Mouse (Mus musculus): Measurements from ENCODE around the gene Map2. TPM values are rescaled to one million over a fixed set of nuclear protein-coding genes. Genes with fewer than 3 reads are reported as not detected.

Gene Map2
- 1.8 and 2.2 TPM in 2 replicates for polyA plus RNA-seq (2015; fragmentation: Nextera tagmentation; extraction: Ambion mirVana)

- no peak within 1 kb of the TSS for H3K9ac ChIP-seq (ENCODE audit: low read depth, low read length)
- peak within 1 kb of the TSS; percentile 65 for H3K4me2 ChIP-seq (ENCODE audit: low read depth, low read length)
- peak within 1 kb of the TSS; percentile 61 for H3K4me3 ChIP-seq (ENCODE audit: low read depth, low read length)
- ATAC-seq (ENCODE audit: low read depth): peak; percentile 95
- H3K36me3 ChIP-seq (ENCODE audit: control insufficient read depth, insufficient read depth): no peaks in the 10 kb centered on the region
- 1% methylated on average over 48 of the region's 61 CpGs for WGBS (ENCODE audit: insufficient replicate concordance)
- H3K27me3 ChIP-seq (ENCODE audit: control insufficient read depth, insufficient read depth, low read depth, low read length): peaks cover 8% of the 10 kb centered on the region
- H3K4me1 ChIP-seq (ENCODE audit: control insufficient read depth, low read depth, low read length): no peaks in the 10 kb centered on the region; the same call in 1 of the 2 replicates
- no peak within 1 kb of the TSS for H3K27ac ChIP-seq (ENCODE audit: low read length)
- H3K9me3 ChIP-seq (replicated peaks; ENCODE audit: control insufficient read depth, low read length): no peaks in the 10 kb centered on the region
Measured at GRCm38 (mm10) chr1:66175041-66175665, at the start of gene Map2. Gene Map2 (plus strand): TSS chr1:66175273.

- H3K27me3 ChIP-seq (ENCODE audit: control insufficient read depth, insufficient read depth, low read depth, low read length): no peaks in the 10 kb centered on the region
- no peak overlapping the region for H3K27ac ChIP-seq (ENCODE audit: low read length)
- no peak overlapping the region for H3K4me3 ChIP-seq (ENCODE audit: low read depth, low read length)
- H3K9ac ChIP-seq (ENCODE audit: low read depth, low read length): no peak overlapping the region
- H3K4me1 ChIP-seq (ENCODE audit: control insufficient read depth, low read depth, low read length): no peaks in the 10 kb centered on the region
- no peak overlapping the region for H3K4me2 ChIP-seq (ENCODE audit: low read depth, low read length)
- no peaks in the 10 kb centered on the region for H3K36me3 ChIP-seq (ENCODE audit: control insufficient read depth, insufficient read depth)
- H3K9me3 ChIP-seq (replicated peaks; ENCODE audit: control insufficient read depth, low read length): no peaks in the 10 kb centered on the region
- no peak for ATAC-seq (ENCODE audit: low read depth)
Measured at GRCm38 (mm10) chr1:66133014-66133413, 42.1 kb upstream of the Map2 start.

- Histone ChIP-seq H3K36me3 (ENCODE audit: control insufficient read depth, insufficient read depth) (no peaks in the 10 kb centered on the region), H3K4me3 (ENCODE audit: low read depth, low read length) (no peak overlapping the region), H3K4me2 (ENCODE audit: low read depth, low read length) (no peak overlapping the region), H3K27me3 (ENCODE audit: control insufficient read depth, insufficient read depth, low read depth, low read length) (no peaks in the 10 kb centered on the region), H3K27ac (ENCODE audit: low read length) (no peak overlapping the region), H3K9me3 (replicated peaks; ENCODE audit: control insufficient read depth, low read length) (no peaks in the 10 kb centered on the region), H3K4me1 (ENCODE audit: control insufficient read depth, low read depth, low read length) (no peaks in the 10 kb centered on the region), H3K9ac (ENCODE audit: low read depth, low read length) (no peak overlapping the region)
- ATAC-seq (ENCODE audit: low read depth): no peak
Measured at GRCm38 (mm10) chr1:66135324-66135723, 39.7 kb upstream of the Map2 start.

- Histone ChIP-seq H3K36me3 (ENCODE audit: control insufficient read depth, insufficient read depth) (no peaks in the 10 kb centered on the region), H3K4me3 (ENCODE audit: low read depth, low read length) (no peak overlapping the region), H3K9ac (ENCODE audit: low read depth, low read length) (no peak overlapping the region), H3K27me3 (ENCODE audit: control insufficient read depth, insufficient read depth, low read depth, low read length) (no peaks in the 10 kb centered on the region), H3K27ac (ENCODE audit: low read length) (no peak overlapping the region), H3K4me2 (ENCODE audit: low read depth, low read length) (no peak overlapping the region), H3K9me3 (replicated peaks; ENCODE audit: control insufficient read depth, low read length) (no peaks in the 10 kb centered on the region), H3K4me1 (ENCODE audit: control insufficient read depth, low read depth, low read length) (no peaks in the 10 kb centered on the region)
- 64% methylated on average over 1 of the region's 1 CpGs for WGBS (ENCODE audit: insufficient replicate concordance)
- no peak for ATAC-seq (ENCODE audit: low read depth)
Measured at GRCm38 (mm10) chr1:66140686-66141085, 34.4 kb upstream of the Map2 start.

DNA sequence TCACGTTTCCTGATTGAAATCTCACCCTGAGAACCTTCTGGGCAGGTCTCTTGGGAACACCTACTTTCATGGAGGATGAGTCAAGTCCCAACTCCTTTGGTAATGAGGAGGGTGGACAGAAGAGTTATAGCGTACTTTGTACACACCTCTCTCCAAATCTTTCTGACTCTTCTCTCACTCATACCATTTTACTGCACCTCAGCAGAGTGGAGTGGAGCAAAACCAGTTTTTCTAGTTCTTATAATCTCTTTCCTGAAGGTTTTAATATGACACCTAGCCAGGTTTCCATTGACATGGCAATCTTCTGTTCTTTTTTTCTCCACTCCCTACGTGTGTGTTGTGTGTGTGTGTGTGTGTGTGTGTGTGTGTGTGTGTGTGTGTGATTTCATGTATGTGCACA, 29.9 kb upstream of the Map2 start:
- 44% methylated on average over 3 of the region's 3 CpGs for WGBS (ENCODE audit: insufficient replicate concordance)
- H3K9me3 ChIP-seq (replicated peaks; ENCODE audit: control insufficient read depth, low read length): no peaks in the 10 kb centered on the region
- H3K36me3 ChIP-seq (ENCODE audit: control insufficient read depth, insufficient read depth): no peaks in the 10 kb centered on the region
- H3K4me2 ChIP-seq (ENCODE audit: low read depth, low read length): no peak overlapping the region
- no peak overlapping the region for H3K9ac ChIP-seq (ENCODE audit: low read depth, low read length)
- H3K4me1 ChIP-seq (ENCODE audit: control insufficient read depth, low read depth, low read length): no peaks in the 10 kb centered on the region
- no peak overlapping the region for H3K27ac ChIP-seq (ENCODE audit: low read length)
- no peaks in the 10 kb centered on the region for H3K27me3 ChIP-seq (ENCODE audit: control insufficient read depth, insufficient read depth, low read depth, low read length)
- ATAC-seq (ENCODE audit: low read depth): no peak
- H3K4me3 ChIP-seq (ENCODE audit: low read depth, low read length): no peak overlapping the region

GRCm38 (mm10) chr1:66148825-66149514, 26.1 kb upstream of the Map2 start:
- H3K27ac ChIP-seq (ENCODE audit: low read length): no peak overlapping the region
- H3K36me3 ChIP-seq (ENCODE audit: control insufficient read depth, insufficient read depth): no peaks in the 10 kb centered on the region
- no peak overlapping the region for H3K9ac ChIP-seq (ENCODE audit: low read depth, low read length)
- no peak for ATAC-seq (ENCODE audit: low read depth)
- no peaks in the 10 kb centered on the region for H3K27me3 ChIP-seq (ENCODE audit: control insufficient read depth, insufficient read depth, low read depth, low read length)
- 69% methylated on average over 2 of the region's 2 CpGs for WGBS (ENCODE audit: insufficient replicate concordance)
- no peaks in the 10 kb centered on the region for H3K9me3 ChIP-seq (replicated peaks; ENCODE audit: control insufficient read depth, low read length)
- H3K4me3 ChIP-seq (ENCODE audit: low read depth, low read length): no peak overlapping the region
- no peak overlapping the region for H3K4me2 ChIP-seq (ENCODE audit: low read depth, low read length)
- H3K4me1 ChIP-seq (ENCODE audit: control insufficient read depth, low read depth, low read length): no peaks in the 10 kb centered on the region

DNA sequence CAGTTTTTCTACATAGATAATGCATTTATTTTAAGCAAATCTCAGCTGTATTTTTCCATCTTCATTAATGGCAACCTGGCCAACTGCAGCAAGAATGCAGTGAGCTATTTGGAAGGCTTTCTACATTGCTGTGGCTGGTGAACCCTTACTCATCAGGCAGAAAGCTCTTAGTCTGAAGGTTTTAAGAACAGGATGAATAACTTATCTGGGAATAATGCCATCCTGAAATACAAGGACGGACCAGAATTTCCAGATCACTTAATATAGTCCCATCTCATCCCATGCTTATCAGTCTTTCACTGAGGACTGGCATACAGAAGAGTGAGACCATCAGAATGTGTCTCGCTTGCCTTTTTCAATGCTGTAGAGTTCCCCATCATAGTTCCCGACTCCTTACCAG, 24.3 kb upstream of the Map2 start:
- Histone ChIP-seq H3K4me3 (ENCODE audit: low read depth, low read length) (no peak overlapping the region), H3K27me3 (ENCODE audit: control insufficient read depth, insufficient read depth, low read depth, low read length) (no peaks in the 10 kb centered on the region), H3K27ac (ENCODE audit: low read length) (no peak overlapping the region), H3K9ac (ENCODE audit: low read depth, low read length) (no peak overlapping the region), H3K9me3 (replicated peaks; ENCODE audit: control insufficient read depth, low read length) (no peaks in the 10 kb centered on the region), H3K36me3 (ENCODE audit: control insufficient read depth, insufficient read depth) (no peaks in the 10 kb centered on the region), H3K4me1 (ENCODE audit: control insufficient read depth, low read depth, low read length) (no peaks in the 10 kb centered on the region), H3K4me2 (ENCODE audit: low read depth, low read length) (no peak overlapping the region)
- 66% methylated on average over 3 of the region's 3 CpGs for WGBS (ENCODE audit: insufficient replicate concordance)
- no peak for ATAC-seq (ENCODE audit: low read depth)

- Histone ChIP-seq H3K4me3 (ENCODE audit: low read depth, low read length) (no peak overlapping the region), H3K4me1 (ENCODE audit: control insufficient read depth, low read depth, low read length) (no peaks in the 10 kb centered on the region), H3K36me3 (ENCODE audit: control insufficient read depth, insufficient read depth) (no peaks in the 10 kb centered on the region), H3K27me3 (ENCODE audit: control insufficient read depth, insufficient read depth, low read depth, low read length) (no peaks in the 10 kb centered on the region), H3K9me3 (replicated peaks; ENCODE audit: control insufficient read depth, low read length) (no peaks in the 10 kb centered on the region), H3K4me2 (ENCODE audit: low read depth, low read length) (no peak overlapping the region), H3K9ac (ENCODE audit: low read depth, low read length) (no peak overlapping the region), H3K27ac (ENCODE audit: low read length) (no peak overlapping the region)
- no peak for ATAC-seq (ENCODE audit: low read depth)
- WGBS (ENCODE audit: insufficient replicate concordance): 58% methylated on average over 2 of the region's 2 CpGs
Measured at GRCm38 (mm10) chr1:66157135-66157534, 17.9 kb upstream of the Map2 start.

GRCm38 (mm10) chr1:66157589-66157988, 17.5 kb upstream of the Map2 start:
- Histone ChIP-seq H3K4me3 (ENCODE audit: low read depth, low read length) (no peak overlapping the region), H3K27me3 (ENCODE audit: control insufficient read depth, insufficient read depth, low read depth, low read length) (no peaks in the 10 kb centered on the region), H3K9ac (ENCODE audit: low read depth, low read length) (no peak overlapping the region), H3K4me1 (ENCODE audit: control insufficient read depth, low read depth, low read length) (no peaks in the 10 kb centered on the region), H3K9me3 (replicated peaks; ENCODE audit: control insufficient read depth, low read length) (no peaks in the 10 kb centered on the region), H3K4me2 (ENCODE audit: low read depth, low read length) (no peak overlapping the region), H3K27ac (ENCODE audit: low read length) (no peak overlapping the region), H3K36me3 (ENCODE audit: control insufficient read depth, insufficient read depth) (no peaks in the 10 kb centered on the region)
- ATAC-seq (ENCODE audit: low read depth): no peak
